Mouse (Mus musculus) T-helper 2 cell (primary cell): Measurements from ENCODE around the gene Gab2.

Experiments
- in situ Hi-C: fragments of 300-600 bp; cut with MboI, MseI; formaldehyde crosslinking; loops from one replicate; pipeline ENCODE4 v1.15.1; 2025; ENCODE audit warnings: high pct_unique_total_duplicates

Gab2 gene

GRCm38 (mm10) chr7:97313364-97313995, 232.1 kb downstream of the Gab2 start:
- in situ Hi-C loops = no loop called here

- in situ Hi-C loops = no loop called here
Observed at GRCm38 (mm10) chr7:97314646-97315045, 233.3 kb downstream of the Gab2 start.

GRCm38 (mm10) chr7:97315656-97316055, 234.3 kb downstream of the Gab2 start:
- in situ Hi-C loops = no loop called here

GRCm38 (mm10) chr7:97317706-97318105, 236.3 kb downstream of the Gab2 start:
- in situ Hi-C loops = no loop called here

GRCm38 (mm10) chr7:97324342-97324741, 243.0 kb downstream of the Gab2 start:
- in situ Hi-C loops = no loop called here

GRCm38 (mm10) chr7:97325156-97325985, 244.0 kb downstream of the Gab2 start:
- in situ Hi-C loops = no loop called here

GRCm38 (mm10) chr7:97327376-97327775, 246.0 kb downstream of the Gab2 start:
- in situ Hi-C loops = no loop called here

GRCm38 (mm10) chr7:97328891-97329588, 247.7 kb downstream of the Gab2 start:
- in situ Hi-C loops = no loop called here

- in situ Hi-C loops = no loop called here
Observed at GRCm38 (mm10) chr7:97329676-97330075, 248.3 kb downstream of the Gab2 start.

GRCm38 (mm10) chr7:97330931-97331645, 249.7 kb downstream of the Gab2 start:
- in situ Hi-C loops = no loop called here

GRCm38 (mm10) chr7:97331726-97332666, 250.6 kb downstream of the Gab2 start, which contains the start of the genes Usp35 and Kctd21:
Gene Usp35 (minus strand): TSS chr7:97332020.
Gene Kctd21 (plus strand): TSS chr7:97332327.
- in situ Hi-C loops = no loop called here

GRCm38 (mm10) chr7:97332667-97333041, 251.3 kb downstream of the Gab2 start:
- in situ Hi-C loops = no loop called here

- in situ Hi-C loops = no loop called here
Observed at GRCm38 (mm10) chr7:97333113-97333898, 251.9 kb downstream of the Gab2 start.

- in situ Hi-C loops = no loop called here
Observed at GRCm38 (mm10) chr7:97334406-97334805, 253.0 kb downstream of the Gab2 start.

- in situ Hi-C loops = no loop called here
Observed at GRCm38 (mm10) chr7:97336678-97337077, 255.3 kb downstream of the Gab2 start.

- in situ Hi-C loops = no loop called here
Observed at GRCm38 (mm10) chr7:97338593-97338992, 257.2 kb downstream of the Gab2 start.

GRCm38 (mm10) chr7:97339623-97340022, 258.2 kb downstream of the Gab2 start:
- in situ Hi-C loops = no loop called here

- in situ Hi-C loops = no loop called here
Observed at GRCm38 (mm10) chr7:97340907-97341849, 259.8 kb downstream of the Gab2 start.

GRCm38 (mm10) chr7:97342961-97343360, 261.6 kb downstream of the Gab2 start:
- in situ Hi-C loops = no loop called here
